Mouse (Mus musculus) lung, embryonic 16.5 days (tissue): ENCODE measurements at regions not wholly inside any gene's neighbourhood (a gene's known extent, or its start where the extent isn't known, plus 50 kb on each side); places are given as distances from the start of the nearest gene placed in this dataset.

Experiments
- ATAC-seq: fragments of 200-750 bp; cut with Nextera tagmentation; 2 replicates; pipeline ENCODE4 v1.8.0; 2017; ENCODE audit warnings: low read depth, mild to moderate bottlenecking, moderate library complexity
- H3K27ac ChIP-seq: fragments of 300-500 bp; sonication (generic); 2 replicates; pipeline ENCODE4 v1.5.1; 2014; ENCODE audit warnings: mild to moderate bottlenecking, control low read depth, low read length
- H3K27me3 ChIP-seq: fragments of 300-500 bp; sonication (generic); 2 replicates; pipeline ENCODE4 v1.6.1; 2014; ENCODE audit warnings: low read depth, low read length, mixed read lengths; ENCODE audit not compliant: control insufficient read depth, insufficient read depth
- H3K36me3 ChIP-seq: fragments of 300-500 bp; sonication (generic); 2 replicates; pipeline ENCODE4 v1.6.1; 2014; ENCODE audit warnings: low read length; ENCODE audit not compliant: control insufficient read depth, insufficient read depth
- H3K4me1 ChIP-seq: fragments of 300-500 bp; sonication (generic); replicated peaks from 2 replicates; pipeline ENCODE4 v1.6.1; 2014; ENCODE audit warnings: low read length, mixed read lengths; ENCODE audit not compliant: control insufficient read depth, insufficient read depth
- H3K4me2 ChIP-seq: fragments of 300-500 bp; sonication (generic); 2 replicates; pipeline ENCODE4 v1.6.1; 2014; ENCODE audit warnings: low read depth, low read length, control low read depth
- H3K4me3 ChIP-seq: fragments of 300-500 bp; sonication (generic); 2 replicates; pipeline ENCODE4 v1.5.1; 2014; ENCODE audit warnings: mild to moderate bottlenecking, low read length, control low read depth
- H3K9ac ChIP-seq: fragments of 300-500 bp; sonication (generic); 2 replicates; pipeline ENCODE4 v1.6.1; 2014; ENCODE audit warnings: low read length, control low read depth
- H3K9me3 ChIP-seq: fragments of 300-500 bp; sonication (generic); 2 replicates; pipeline ENCODE4 v1.6.1; 2016; ENCODE audit warnings: low read length; ENCODE audit not compliant: control insufficient read depth
- WGBS: fragments of 180-500 bp; shearing (Covaris S2); extraction: QIAGEN DNeasy Blood & Tissue Kit; methylation state at CpG from one replicate; pipeline ENCODE4 v1.1.7; 2014; 5-methylcytosine and 5-hydroxymethylcytosine counted together

DNA sequence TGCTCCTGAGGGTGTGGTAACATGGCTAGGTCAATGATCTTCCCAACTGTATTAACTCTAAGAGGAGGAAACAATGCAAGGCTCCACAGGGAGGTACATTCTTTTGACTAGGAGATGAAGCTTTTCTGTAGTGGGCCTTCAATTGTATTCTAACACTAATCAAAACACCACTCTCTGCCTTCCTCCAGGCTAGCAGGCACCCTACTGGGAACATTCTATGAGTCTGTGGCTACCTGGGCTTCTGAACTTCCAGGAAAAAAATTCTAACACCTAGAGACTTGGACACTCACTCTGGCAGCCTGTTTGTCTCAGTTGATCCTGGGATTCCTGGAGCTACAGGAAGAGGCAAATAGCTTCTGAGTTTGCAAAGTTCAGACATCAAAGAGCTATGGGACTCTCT lies 113.8 kb downstream of the Car2 start:
- H3K27me3 ChIP-seq: no peaks in the 10 kb centered on the region
- H3K36me3 ChIP-seq: no peaks in the 10 kb centered on the region
- no peaks in the 10 kb centered on the region for H3K9me3 ChIP-seq
- H3K4me1 ChIP-seq: no peaks in the 10 kb centered on the region
- no peak overlapping the region for H3K27ac ChIP-seq
- no peak overlapping the region for H3K9ac ChIP-seq
- ATAC-seq: no peak
- no peak overlapping the region for H3K4me3 ChIP-seq
- no peak overlapping the region for H3K4me2 ChIP-seq

GRCm38 (mm10) chr3:15000657-15001056 lies 114.6 kb downstream of the Car2 start:
- no peak for ATAC-seq
- H3K9me3 ChIP-seq: no peaks in the 10 kb centered on the region
- H3K36me3 ChIP-seq: no peaks in the 10 kb centered on the region
- H3K4me3 ChIP-seq: no peak overlapping the region
- H3K27ac ChIP-seq: no peak overlapping the region
- 22% methylated on average over 3 of the region's 3 CpGs for WGBS
- no peaks in the 10 kb centered on the region for H3K4me1 ChIP-seq
- no peak overlapping the region for H3K9ac ChIP-seq
- no peak overlapping the region for H3K4me2 ChIP-seq
- no peaks in the 10 kb centered on the region for H3K27me3 ChIP-seq

GRCm38 (mm10) chr3:15007821-15008220 lies 121.7 kb downstream of the Car2 start:
- Histone ChIP-seq H3K4me1 (no peaks in the 10 kb centered on the region), H3K36me3 (no peaks in the 10 kb centered on the region), H3K9me3 (no peaks in the 10 kb centered on the region), H3K9ac (no peak overlapping the region), H3K27ac (no peak overlapping the region), H3K4me2 (no peak overlapping the region), H3K27me3 (no peaks in the 10 kb centered on the region), H3K4me3 (no peak overlapping the region)
- 82% methylated on average over 3 of the region's 3 CpGs for WGBS
- ATAC-seq: no peak

GRCm38 (mm10) chr3:15008501-15008900 lies 122.4 kb downstream of the Car2 start:
- H3K27me3 ChIP-seq: no peaks in the 10 kb centered on the region
- no peaks in the 10 kb centered on the region for H3K4me1 ChIP-seq
- H3K4me3 ChIP-seq: no peak overlapping the region
- no peaks in the 10 kb centered on the region for H3K36me3 ChIP-seq
- no peak overlapping the region for H3K27ac ChIP-seq
- ATAC-seq: no peak
- H3K9me3 ChIP-seq: no peaks in the 10 kb centered on the region
- 88% methylated on average over 1 of the region's 1 CpGs for WGBS
- H3K9ac ChIP-seq: no peak overlapping the region
- H3K4me2 ChIP-seq: no peak overlapping the region

DNA sequence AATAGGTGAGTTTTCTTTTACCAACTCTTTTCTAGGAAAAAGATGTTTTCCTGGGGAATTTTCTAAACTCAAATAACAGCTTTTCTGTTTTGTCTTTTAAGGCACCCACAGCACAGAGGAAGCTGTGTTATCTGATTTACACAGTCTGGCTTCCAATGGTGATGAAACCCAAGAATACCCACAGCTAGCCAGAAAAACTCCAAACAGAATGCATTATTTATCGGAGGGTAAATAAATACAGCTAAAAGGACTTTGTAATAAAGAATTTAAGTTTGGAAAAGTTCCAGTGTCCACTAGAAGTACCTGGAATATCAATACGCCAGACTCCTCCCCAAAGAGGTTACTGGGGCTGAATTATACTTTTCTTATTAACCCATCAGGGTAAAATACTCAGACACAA lies 123.7 kb downstream of the Car2 start:
- Histone ChIP-seq H3K27ac (no peak overlapping the region), H3K36me3 (no peaks in the 10 kb centered on the region), H3K9ac (no peak overlapping the region), H3K4me2 (no peak overlapping the region), H3K9me3 (no peaks in the 10 kb centered on the region), H3K4me3 (no peak overlapping the region), H3K27me3 (no peaks in the 10 kb centered on the region), H3K4me1 (no peaks in the 10 kb centered on the region)
- ATAC-seq: no peak
- 60% methylated on average over 2 of the region's 2 CpGs for WGBS

GRCm38 (mm10) chr3:15016621-15017020 lies 130.5 kb downstream of the Car2 start:
- H3K27ac ChIP-seq: no peak overlapping the region
- no peaks in the 10 kb centered on the region for H3K36me3 ChIP-seq
- H3K9me3 ChIP-seq: no peaks in the 10 kb centered on the region
- H3K9ac ChIP-seq: no peak overlapping the region
- no peaks in the 10 kb centered on the region for H3K27me3 ChIP-seq
- no peak for ATAC-seq
- 52% methylated on average over 1 of the region's 1 CpGs for WGBS
- no peak overlapping the region for H3K4me3 ChIP-seq
- H3K4me2 ChIP-seq: no peak overlapping the region
- H3K4me1 ChIP-seq: no peaks in the 10 kb centered on the region

- Histone ChIP-seq H3K9ac (no peak overlapping the region), H3K27me3 (no peaks in the 10 kb centered on the region), H3K9me3 (no peaks in the 10 kb centered on the region), H3K36me3 (no peaks in the 10 kb centered on the region), H3K4me2 (no peak overlapping the region), H3K4me3 (no peak overlapping the region), H3K4me1 (no peaks in the 10 kb centered on the region), H3K27ac (no peak overlapping the region)
- ATAC-seq: no peak
- WGBS: 47% methylated on average over 2 of the region's 2 CpGs
Observed at GRCm38 (mm10) chr3:15022773-15023172, 136.7 kb downstream of the Car2 start.

GRCm38 (mm10) chr3:15040866-15041528 lies 154.9 kb downstream of the Car2 start:
- H3K27ac ChIP-seq: no peak overlapping the region
- H3K36me3 ChIP-seq: no peaks in the 10 kb centered on the region
- no peak overlapping the region for H3K4me3 ChIP-seq
- WGBS: 66% methylated on average over 7 of the region's 7 CpGs
- no peaks in the 10 kb centered on the region for H3K27me3 ChIP-seq
- no peaks in the 10 kb centered on the region for H3K9me3 ChIP-seq
- no peak overlapping the region for H3K4me2 ChIP-seq
- no peak overlapping the region for H3K9ac ChIP-seq
- ATAC-seq: no peak
- H3K4me1 ChIP-seq: peaks cover 3% of the 10 kb centered on the region; the same call in 1 of the 2 replicates

DNA sequence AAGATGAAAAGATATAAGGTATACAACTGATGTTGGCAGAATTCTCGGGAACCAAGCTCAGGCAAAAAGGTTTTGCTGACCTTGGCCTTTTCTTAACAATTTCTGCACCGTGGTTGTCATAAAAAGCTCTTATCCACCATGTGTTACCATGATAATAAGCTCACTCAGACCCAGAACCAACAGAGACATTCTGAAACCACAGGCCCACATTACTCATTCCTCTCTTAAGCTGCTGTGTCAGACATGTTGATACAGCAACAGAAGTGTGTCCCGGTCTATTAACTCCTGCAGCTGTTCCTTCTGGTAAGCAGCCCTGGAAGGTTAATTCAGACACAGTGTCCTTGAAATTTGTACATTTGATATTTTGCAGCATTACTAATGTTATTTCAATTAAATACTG lies 167.9 kb downstream of the Car2 start:
- no peak overlapping the region for H3K9ac ChIP-seq
- H3K9me3 ChIP-seq: peaks cover 3% of the 10 kb centered on the region; the same call in 1 of the 2 replicates
- ATAC-seq: no peak
- H3K36me3 ChIP-seq: no peaks in the 10 kb centered on the region
- no peak overlapping the region for H3K27ac ChIP-seq
- no peak overlapping the region for H3K4me2 ChIP-seq
- H3K27me3 ChIP-seq: no peaks in the 10 kb centered on the region
- whole genome bisulfite sequencing: 61% methylated on average over 3 of the region's 3 CpGs
- no peaks in the 10 kb centered on the region for H3K4me1 ChIP-seq
- H3K4me3 ChIP-seq: no peak overlapping the region
